Mouse (Mus musculus) neural tube, embryonic 12.5 days (tissue): ENCODE measurements around the gene Adamts8. TPM values are rescaled to one million over a fixed set of nuclear protein-coding genes. Genes with fewer than 3 reads are reported as not detected.

Source experiments
- ATAC-seq: fragments of 200-750 bp; cut with Nextera tagmentation; 2 replicates; pipeline ENCODE4 v1.8.0; 2017; ENCODE audit warnings: low read depth, mild to moderate bottlenecking, moderate TSS enrichment, moderate library complexity; ENCODE audit not compliant: low FRiP score
- H3K27ac ChIP-seq: fragments of 300-500 bp; sonication (generic); 2 replicates; pipeline ENCODE4 v1.5.1; 2016
- H3K27me3 ChIP-seq: fragments of 300-500 bp; sonication (generic); replicated peaks from 2 replicates; pipeline ENCODE4 v1.6.1; 2016; ENCODE audit warnings: mild to moderate bottlenecking
- H3K36me3 ChIP-seq: fragments of 300-500 bp; sonication (generic); 2 replicates; pipeline ENCODE4 v1.6.1; 2016; ENCODE audit warnings: mild to moderate bottlenecking
- H3K4me1 ChIP-seq: fragments of 300-500 bp; sonication (generic); 2 replicates; pipeline ENCODE4 v1.6.1; 2016
- H3K4me2 ChIP-seq: fragments of 300-500 bp; sonication (generic); replicated peaks from 2 replicates; pipeline ENCODE4 v1.6.1; 2016; ENCODE audit warnings: mild to moderate bottlenecking
- H3K4me3 ChIP-seq: fragments of 300-500 bp; sonication (generic); 2 replicates; pipeline ENCODE4 v1.5.1; 2016
- H3K9ac ChIP-seq: fragments of 300-500 bp; sonication (generic); 2 replicates; pipeline ENCODE4 v1.6.1; 2016; ENCODE audit warnings: mild to moderate bottlenecking
- H3K9me3 ChIP-seq: fragments of 300-500 bp; sonication (generic); 2 replicates; pipeline ENCODE4 v1.6.1; 2016; ENCODE audit warnings: mild to moderate bottlenecking
- WGBS: fragments of 180-500 bp; shearing (Covaris S2); methylation state at CpG from one replicate; pipeline ENCODE4 v1.1.7; 2016; 5-methylcytosine and 5-hydroxymethylcytosine counted together
- polyA plus RNA-seq: library from polyadenylated mRNA; unstranded; fragments of >200 nt; fragmentation: Nextera tagmentation; extraction: Ambion mirVana; gene quantifications from 2 replicates; pipeline ENCODE4 v1.2.1, GENCODE M21; 2016

The Adamts8 gene
- 1.2 TPM in 2 replicates for polyA plus RNA-seq

- Histone ChIP-seq H3K4me2 (peak within 1 kb of the TSS; percentile 98), H3K4me1 (peaks cover 12% of the 10 kb centered on the region), H3K9ac (peak within 1 kb of the TSS; percentile 75), H3K36me3 (no peaks in the 10 kb centered on the region), H3K9me3 (no peaks in the 10 kb centered on the region), H3K27ac (no peak within 1 kb of the TSS), H3K27me3 (peaks cover 45% of the 10 kb centered on the region), H3K4me3 (peak within 1 kb of the TSS; percentile 57)
- under 1% methylated on average over 94 of the region's 96 CpGs for WGBS
- ATAC-seq: peak; percentile 85
Measured at GRCm38 (mm10) chr9:30942512-30943313, at the start of gene Adamts8. TSS of gene Adamts8 (plus strand) at chr9:30942562.

DNA sequence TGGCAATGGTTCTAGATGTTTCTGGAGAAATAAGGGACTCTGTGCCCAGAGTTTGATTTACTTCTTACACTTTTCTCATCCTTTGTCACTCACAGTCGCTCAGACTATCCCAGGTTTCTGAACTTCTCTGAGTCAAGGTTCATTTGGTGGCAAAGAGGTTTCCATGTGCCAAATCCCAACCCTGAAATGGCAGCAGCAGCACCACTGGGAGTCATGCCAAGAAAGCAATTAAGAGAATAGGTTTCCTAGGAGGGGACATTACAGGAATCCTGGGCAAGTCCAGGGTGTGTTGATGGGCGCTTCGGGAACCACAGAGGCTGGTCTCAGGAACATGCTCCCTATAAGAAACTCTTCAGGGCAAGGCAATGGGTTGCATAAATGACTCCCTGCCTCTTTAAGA lies 46.7 kb upstream of the Adamts8 start:
- H3K27ac ChIP-seq: no peak overlapping the region
- 92% methylated on average over 3 of the region's 3 CpGs for WGBS
- no peaks in the 10 kb centered on the region for H3K36me3 ChIP-seq
- no peak overlapping the region for H3K4me3 ChIP-seq
- H3K9me3 ChIP-seq: no peaks in the 10 kb centered on the region
- ATAC-seq: no peak
- no peaks in the 10 kb centered on the region for H3K4me1 ChIP-seq
- no peaks in the 10 kb centered on the region for H3K27me3 ChIP-seq
- no peak overlapping the region for H3K4me2 ChIP-seq
- no peak overlapping the region for H3K9ac ChIP-seq

DNA sequence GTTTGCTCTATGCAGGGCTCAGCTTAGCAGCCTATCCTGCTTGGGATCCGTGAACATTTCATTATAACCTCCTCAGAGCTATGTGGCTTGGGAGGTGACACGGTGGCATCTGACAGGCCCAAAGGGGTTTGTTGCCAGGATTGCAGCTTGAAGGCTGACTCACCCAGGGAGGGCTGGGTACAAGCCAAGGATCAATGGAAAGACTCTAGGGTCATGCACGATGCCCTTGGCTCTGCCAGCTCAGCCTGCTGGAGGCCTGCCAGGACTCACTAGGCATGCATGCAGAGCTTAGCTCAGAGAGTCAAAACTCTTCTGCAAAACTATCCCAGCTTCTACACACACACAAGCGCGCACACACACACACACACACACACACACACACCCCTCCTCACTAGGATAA lies 45.6 kb upstream of the Adamts8 start:
- Histone ChIP-seq H3K4me3 (no peak overlapping the region), H3K36me3 (peaks cover 5% of the 10 kb centered on the region; the same call in 1 of the 2 replicates), H3K4me2 (no peak overlapping the region), H3K27ac (no peak overlapping the region), H3K9me3 (no peaks in the 10 kb centered on the region), H3K27me3 (no peaks in the 10 kb centered on the region), H3K4me1 (no peaks in the 10 kb centered on the region), H3K9ac (no peak overlapping the region)
- 85% methylated on average over 5 of the region's 5 CpGs for WGBS
- ATAC-seq: no peak

- ATAC-seq: no peak
Measured at GRCm38 (mm10) chr9:30897169-30897568, 45.2 kb upstream of the Adamts8 start.

DNA sequence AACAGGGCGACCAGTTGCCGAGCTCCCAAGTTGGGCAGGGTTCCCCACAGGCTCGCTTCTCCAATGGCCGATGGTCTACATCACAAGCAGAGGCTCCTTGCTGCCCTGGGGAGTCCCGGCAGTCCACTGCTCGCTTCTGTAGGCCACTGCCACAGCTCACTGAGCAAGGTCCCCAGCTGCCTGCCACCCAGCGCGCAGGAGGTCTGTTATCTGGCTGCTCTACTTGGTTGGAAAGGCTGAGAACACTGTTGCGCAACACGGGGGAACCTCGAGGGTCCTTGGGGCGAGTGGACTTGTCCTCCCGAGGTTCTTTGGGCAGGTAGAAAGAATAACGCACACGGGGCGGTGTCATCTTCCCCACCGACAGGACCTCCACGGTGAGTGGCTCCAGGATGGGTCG lies 40.2 kb upstream of the Adamts8 start:
- no peak overlapping the region for H3K4me2 ChIP-seq
- no peak overlapping the region for H3K27ac ChIP-seq
- no peak for ATAC-seq
- no peak overlapping the region for H3K4me3 ChIP-seq
- peaks cover 8% of the 10 kb centered on the region; the same call in 1 of the 2 replicates for H3K36me3 ChIP-seq
- H3K27me3 ChIP-seq: no peaks in the 10 kb centered on the region
- H3K4me1 ChIP-seq: no peaks in the 10 kb centered on the region
- no peak overlapping the region for H3K9ac ChIP-seq
- no peaks in the 10 kb centered on the region for H3K9me3 ChIP-seq
- WGBS: 94% methylated on average over 19 of the region's 19 CpGs

More at GRCm38 (mm10) chr9:30897169-30897568, 45.2 kb upstream of the Adamts8 start:
- H3K36me3 ChIP-seq: peaks cover 6% of the 10 kb centered on the region; the same call in 1 of the 2 replicates
- no peaks in the 10 kb centered on the region for H3K27me3 ChIP-seq
- no peaks in the 10 kb centered on the region for H3K4me1 ChIP-seq
- WGBS: 93% methylated on average over 2 of the region's 2 CpGs
- no peak overlapping the region for H3K4me3 ChIP-seq
- no peaks in the 10 kb centered on the region for H3K9me3 ChIP-seq
- H3K4me2 ChIP-seq: no peak overlapping the region
- H3K27ac ChIP-seq: no peak overlapping the region
- H3K9ac ChIP-seq: no peak overlapping the region

DNA sequence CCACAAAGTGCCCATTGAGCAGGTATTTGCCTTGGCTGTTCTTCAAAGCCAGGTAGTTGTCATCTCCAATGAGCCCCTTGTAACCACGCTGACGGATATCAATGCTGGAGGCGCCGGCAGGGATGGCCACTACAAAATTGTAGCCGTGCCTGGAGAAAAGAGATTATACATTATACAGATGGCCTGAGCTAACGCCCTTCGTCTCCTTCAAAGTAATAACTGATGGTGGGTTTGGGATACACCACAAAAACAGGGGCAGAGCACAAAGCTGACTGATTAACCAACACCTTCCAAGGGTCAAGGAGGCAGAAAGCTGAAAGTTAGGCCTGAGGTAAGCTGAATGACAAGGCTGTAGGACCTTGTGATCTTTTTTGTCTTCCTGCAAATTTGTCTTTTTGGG lies 39.7 kb upstream of the Adamts8 start:
- no peak overlapping the region for H3K27ac ChIP-seq

GRCm38 (mm10) chr9:30903266-30903665 lies 39.1 kb upstream of the Adamts8 start:
- H3K4me1 ChIP-seq: no peaks in the 10 kb centered on the region
- H3K27ac ChIP-seq: no peak overlapping the region
- 91% methylated on average over 5 of the region's 5 CpGs for WGBS
- no peak overlapping the region for H3K4me3 ChIP-seq
- ATAC-seq: no peak
- H3K27me3 ChIP-seq: no peaks in the 10 kb centered on the region
- H3K4me2 ChIP-seq: no peak overlapping the region
- H3K9ac ChIP-seq: no peak overlapping the region
- H3K36me3 ChIP-seq: peaks cover 8% of the 10 kb centered on the region; the same call in 1 of the 2 replicates
- H3K9me3 ChIP-seq: no peaks in the 10 kb centered on the region

More for the DNA sequence above, 39.7 kb upstream of the Adamts8 start:
- Histone ChIP-seq H3K4me3 (no peak overlapping the region), H3K4me2 (no peak overlapping the region), H3K9ac (no peak overlapping the region), H3K27me3 (no peaks in the 10 kb centered on the region), H3K4me1 (no peaks in the 10 kb centered on the region), H3K36me3 (peaks cover 8% of the 10 kb centered on the region; the same call in 1 of the 2 replicates), H3K9me3 (no peaks in the 10 kb centered on the region)
- WGBS: 95% methylated on average over 7 of the region's 7 CpGs
- no peak for ATAC-seq

DNA sequence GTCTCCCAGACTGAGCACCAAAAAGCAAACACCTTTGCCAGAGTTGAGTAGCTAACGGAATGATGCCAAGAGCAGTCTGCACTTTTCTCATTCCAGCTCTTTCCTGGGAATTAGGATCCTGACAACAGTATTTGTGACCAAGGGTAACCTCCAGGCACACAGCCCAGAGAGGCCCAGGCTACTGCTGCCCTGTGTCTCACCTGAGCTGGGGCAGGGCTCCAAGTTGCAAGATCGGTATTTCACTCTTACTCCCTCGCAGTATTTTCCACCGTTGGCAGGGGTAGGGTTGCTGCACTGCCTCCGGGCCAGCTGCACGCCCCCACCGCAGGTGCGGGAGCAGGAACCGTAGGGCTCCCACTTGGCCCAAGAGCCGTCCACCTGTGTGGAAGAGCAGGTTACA lies 36.5 kb upstream of the Adamts8 start:
- Histone ChIP-seq H3K4me2 (no peak overlapping the region), H3K36me3 (peaks cover 8% of the 10 kb centered on the region; the same call in 1 of the 2 replicates), H3K4me1 (no peaks in the 10 kb centered on the region), H3K9ac (no peak overlapping the region), H3K27me3 (no peaks in the 10 kb centered on the region), H3K27ac (no peak overlapping the region), H3K4me3 (no peak overlapping the region), H3K9me3 (no peaks in the 10 kb centered on the region)
- WGBS: 92% methylated on average over 10 of the region's 10 CpGs
- no peak for ATAC-seq

GRCm38 (mm10) chr9:30906426-30906825 lies 35.9 kb upstream of the Adamts8 start:
- H3K9me3 ChIP-seq: no peaks in the 10 kb centered on the region
- H3K4me2 ChIP-seq: no peak overlapping the region
- H3K27me3 ChIP-seq: no peaks in the 10 kb centered on the region
- no peak overlapping the region for H3K9ac ChIP-seq
- 88% methylated on average over 4 of the region's 4 CpGs for WGBS
- no peaks in the 10 kb centered on the region for H3K4me1 ChIP-seq
- no peak for ATAC-seq
- peaks cover 6% of the 10 kb centered on the region; the same call in 1 of the 2 replicates for H3K36me3 ChIP-seq
- H3K27ac ChIP-seq: no peak overlapping the region
- no peak overlapping the region for H3K4me3 ChIP-seq

DNA sequence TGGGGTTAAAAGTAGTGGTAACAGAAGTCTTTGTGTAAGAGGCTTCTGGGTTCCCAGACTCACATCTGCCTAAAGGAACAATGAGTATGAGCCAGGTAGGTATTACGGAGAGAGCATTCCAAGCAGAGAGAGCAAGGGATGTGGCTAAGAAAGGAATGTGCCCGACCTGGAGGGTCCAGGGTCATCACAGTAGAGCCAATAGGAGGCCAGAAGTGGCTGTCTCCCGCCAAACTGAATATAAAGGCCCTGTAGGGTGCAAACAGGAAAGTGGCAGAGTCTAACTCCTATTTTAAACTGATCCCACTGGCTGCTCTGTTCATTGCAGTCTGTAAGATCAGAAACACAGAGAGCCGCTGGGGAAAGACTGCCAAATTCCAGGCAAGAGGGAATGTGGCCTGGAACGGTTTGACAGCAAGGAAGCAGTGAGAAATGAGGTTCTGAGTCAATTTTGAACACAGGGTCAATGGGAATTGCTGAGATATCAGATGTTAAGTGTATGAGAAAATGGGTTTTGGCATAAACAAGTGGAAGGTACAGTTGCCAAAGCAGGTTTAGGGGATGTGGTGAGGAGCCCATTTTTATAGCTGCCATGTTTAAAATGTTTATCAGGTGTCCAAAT lies 34.6 kb upstream of the Adamts8 start:
- no peaks in the 10 kb centered on the region for H3K27me3 ChIP-seq
- H3K4me2 ChIP-seq: no peak overlapping the region
- WGBS: 61% methylated on average over 5 of the region's 5 CpGs
- no peaks in the 10 kb centered on the region for H3K4me1 ChIP-seq
- no peak overlapping the region for H3K27ac ChIP-seq
- H3K36me3 ChIP-seq: no peaks in the 10 kb centered on the region
- no peak for ATAC-seq
- no peaks in the 10 kb centered on the region for H3K9me3 ChIP-seq
- H3K9ac ChIP-seq: no peak overlapping the region
- H3K4me3 ChIP-seq: no peak overlapping the region

DNA sequence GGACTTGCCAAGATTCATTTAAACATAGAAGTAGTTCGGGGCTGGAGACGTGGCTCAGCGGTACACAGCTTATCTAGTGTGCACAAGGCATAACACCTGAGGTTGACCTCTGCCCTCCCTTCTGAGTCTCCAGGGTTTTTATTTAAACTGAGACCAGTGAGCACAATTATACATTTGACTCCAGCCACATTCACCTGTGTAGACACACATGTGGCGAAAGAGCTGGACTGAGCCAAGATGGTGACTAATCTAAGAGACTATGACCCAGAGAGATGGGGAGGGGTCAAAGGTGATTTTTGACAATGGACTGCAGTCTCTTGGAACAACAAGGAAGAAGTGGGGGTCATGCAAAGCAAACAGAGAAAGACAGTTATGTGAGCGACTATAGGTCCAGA lies 34.1 kb upstream of the Adamts8 start:
- no peaks in the 10 kb centered on the region for H3K9me3 ChIP-seq
- no peak overlapping the region for H3K4me3 ChIP-seq
- ATAC-seq: no peak
- 88% methylated on average over 5 of the region's 5 CpGs for WGBS
- no peaks in the 10 kb centered on the region for H3K27me3 ChIP-seq
- no peaks in the 10 kb centered on the region for H3K4me1 ChIP-seq
- H3K36me3 ChIP-seq: no peaks in the 10 kb centered on the region
- no peak overlapping the region for H3K4me2 ChIP-seq
- no peak overlapping the region for H3K27ac ChIP-seq
- no peak overlapping the region for H3K9ac ChIP-seq

- no peak overlapping the region for H3K9ac ChIP-seq
- H3K27me3 ChIP-seq: no peaks in the 10 kb centered on the region
- WGBS: 86% methylated on average over 5 of the region's 5 CpGs
- H3K4me3 ChIP-seq: no peak overlapping the region
- no peak for ATAC-seq
- no peaks in the 10 kb centered on the region for H3K4me1 ChIP-seq
- H3K36me3 ChIP-seq: no peaks in the 10 kb centered on the region
- no peak overlapping the region for H3K4me2 ChIP-seq
- no peak overlapping the region for H3K27ac ChIP-seq
- no peaks in the 10 kb centered on the region for H3K9me3 ChIP-seq
Measured at GRCm38 (mm10) chr9:30908973-30909372, 33.4 kb upstream of the Adamts8 start.
